Mouse (Mus musculus): ENCODE results near the gene Sf3b1. TPM values are rescaled to one million over a fixed set of nuclear protein-coding genes. Genes with fewer than 3 reads are reported as not detected.
"Not testable (repeated sequence)": the region's sequence is repeated elsewhere in the genome, so short reads cannot be mapped to it uniquely, and the experiment has no call there.

Gene Sf3b1
- total RNA-seq, 2 experiments from 2014 or later: 199 to 213 TPM

DNA sequence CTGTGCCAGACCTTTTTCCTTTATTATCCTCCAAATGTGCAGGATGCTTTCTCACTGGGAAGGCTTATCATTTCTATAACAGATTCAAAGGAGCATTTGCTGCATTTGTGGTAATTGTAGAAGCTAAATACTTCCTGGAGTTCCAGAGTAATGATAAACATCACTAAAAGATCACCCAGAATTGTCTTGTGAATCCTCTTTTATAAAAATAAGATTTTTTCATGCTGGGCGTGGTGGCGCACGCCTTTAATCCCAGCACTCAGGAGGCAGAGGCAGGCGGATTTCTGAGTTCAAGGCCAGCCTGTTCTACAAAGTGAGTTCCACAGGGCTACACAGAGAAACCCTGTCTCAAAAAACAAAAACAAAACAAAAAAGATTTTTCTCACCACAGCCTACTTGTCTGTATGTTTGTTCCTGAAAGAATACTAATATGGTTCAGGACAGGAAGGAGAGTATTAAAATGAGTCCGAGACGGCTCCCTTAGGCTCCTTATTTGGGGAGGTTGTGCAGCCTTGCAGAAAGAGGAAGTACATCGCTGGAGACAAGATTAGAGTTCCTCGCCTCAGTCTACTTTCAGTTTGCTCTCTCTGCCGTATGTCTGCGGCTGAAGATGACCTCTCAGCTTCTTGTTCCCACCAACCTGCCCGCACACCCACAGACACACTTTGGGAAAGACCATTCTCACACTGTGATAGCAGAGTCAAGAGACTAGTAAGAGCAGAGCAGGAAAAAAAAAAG, 1.4 kb upstream of the Sf3b1 start:
- DNase-seq (ENCODE audit: low spot score in 2 of 2): no peak

DNA sequence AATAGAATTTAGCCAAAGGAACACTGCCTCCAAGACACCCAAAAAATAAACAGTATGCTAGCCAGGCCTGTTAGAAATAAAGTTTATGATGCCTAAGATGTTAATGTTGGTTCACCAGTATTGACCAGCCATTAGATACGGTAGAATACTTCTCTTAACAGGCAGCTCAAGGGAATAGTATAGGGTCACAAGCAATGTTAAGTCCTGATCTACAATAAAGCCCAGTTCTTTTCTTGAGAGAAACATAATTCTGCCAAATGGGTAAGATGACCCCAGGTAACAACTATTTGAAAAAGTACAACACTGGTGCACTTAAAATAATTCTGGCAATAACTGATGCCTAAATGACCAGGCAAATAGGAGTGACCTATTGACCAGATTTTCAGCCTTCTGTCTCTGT, 685 bp upstream of the Sf3b1 start:
- DNase-seq (ENCODE audit: low spot score in 2 of 2): no peak

DNA sequence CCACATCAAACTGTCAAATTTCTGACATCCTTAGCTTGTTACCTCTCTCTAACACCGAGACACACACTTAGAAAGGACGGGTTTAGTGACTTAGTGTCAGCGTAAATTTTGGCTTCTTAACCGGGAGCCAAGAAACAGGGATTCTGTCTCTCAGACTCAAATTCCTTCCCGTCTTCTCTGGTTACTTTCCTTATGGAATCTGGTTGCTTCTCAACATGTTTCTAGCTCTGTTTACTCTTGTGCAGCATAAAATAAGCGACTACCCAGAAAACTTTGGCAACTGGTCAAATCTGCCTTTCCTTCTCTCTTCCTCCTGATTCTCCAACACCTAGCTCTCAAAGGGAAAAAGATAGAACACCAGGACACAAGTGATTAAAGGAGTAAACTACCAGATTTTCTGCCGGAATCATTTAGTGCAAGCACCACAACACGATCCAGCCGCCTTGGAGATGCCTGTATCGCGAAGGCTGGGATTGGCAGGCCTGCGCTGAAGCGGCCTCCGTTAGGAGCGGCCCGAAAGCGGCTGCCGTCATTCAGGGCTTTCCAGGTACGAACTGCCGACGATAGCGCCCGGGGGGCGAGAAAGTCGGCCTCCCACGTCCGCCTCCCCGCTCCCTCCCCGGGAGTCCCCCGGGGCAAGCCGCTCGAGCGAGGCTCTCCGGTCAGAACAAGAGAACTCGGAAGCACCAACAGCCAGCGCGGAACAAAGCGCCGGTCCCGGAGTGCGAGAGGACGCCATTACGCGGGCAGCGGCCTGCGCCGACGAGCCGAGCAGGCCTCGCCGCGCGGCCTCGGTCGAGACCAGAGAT, 633 bp downstream of the Sf3b1 start:
- no peak for DNase-seq (ENCODE audit: low spot score in 2 of 2)

- DNase-seq (ENCODE audit: low spot score in 2 of 2): no peak
Measured at GRCm38 (mm10) chr1:55025656-55026430, 1.4 kb downstream of the Sf3b1 start.

DNA sequence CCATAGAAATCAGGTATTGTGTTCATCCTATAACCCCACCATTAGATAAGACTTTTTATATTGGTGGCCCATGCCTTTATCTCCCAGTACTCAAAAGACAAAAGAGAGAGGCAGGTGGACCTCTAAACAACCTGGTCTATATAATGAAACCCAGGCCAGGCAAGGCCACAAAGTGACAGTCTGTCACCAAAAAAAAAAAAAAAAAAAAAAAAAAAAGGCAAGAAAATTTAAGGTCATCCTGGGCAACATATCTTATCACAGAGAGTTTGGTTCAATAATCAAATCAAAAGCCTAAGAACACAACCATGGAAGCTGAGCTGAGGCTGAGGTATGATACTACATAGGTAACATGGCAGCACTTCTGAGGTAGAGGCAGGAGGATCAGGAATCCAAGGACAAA, 5.4 kb downstream of the Sf3b1 start:
- no peak for DNase-seq (ENCODE audit: low spot score in 2 of 2)

GRCm38 (mm10) chr1:55012513-55012912, 14.8 kb downstream of the Sf3b1 start:
- DNase-seq (ENCODE audit: low spot score in 2 of 2): no peak

DNA sequence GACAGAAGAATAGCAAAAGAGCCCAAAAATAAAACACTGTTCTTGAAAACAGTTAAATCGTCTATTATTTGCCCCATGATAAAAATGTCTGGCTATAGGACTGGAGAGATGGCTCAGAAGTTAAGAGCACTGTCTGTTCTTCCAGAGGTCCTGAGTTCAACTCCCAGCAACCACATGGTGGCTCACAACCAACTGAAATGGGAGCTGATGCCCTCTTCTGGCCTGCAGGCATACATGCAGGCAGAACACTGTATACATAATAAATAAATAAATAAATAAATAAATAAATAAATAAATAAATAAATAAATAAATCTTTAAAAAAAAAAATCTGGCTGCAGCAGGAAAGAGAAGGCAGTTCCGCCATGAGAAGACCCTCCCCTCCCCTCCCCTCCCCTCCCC, 19.0 kb downstream of the Sf3b1 start:
- not testable (repeated sequence) for DNase-seq (ENCODE audit: low spot score in 2 of 2)

DNA sequence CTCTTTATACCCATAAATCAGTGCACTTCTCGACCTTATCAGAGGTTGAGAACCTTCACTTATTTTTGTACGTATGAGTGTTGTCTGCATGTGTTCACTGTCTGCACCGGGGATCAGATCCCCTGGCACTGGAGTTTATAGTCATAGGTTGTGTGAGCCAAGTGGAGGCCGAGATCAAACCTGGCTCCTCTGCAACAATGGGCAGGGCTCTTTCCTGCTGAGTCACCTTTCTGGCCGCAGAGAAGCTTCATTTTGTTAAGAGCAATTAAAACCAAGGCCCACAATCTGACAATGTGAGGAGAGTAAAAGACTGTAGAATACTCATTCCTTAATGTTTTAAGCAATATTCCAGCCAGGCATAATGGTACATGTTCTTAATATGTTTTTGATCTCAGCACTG, 33.7 kb downstream of the Sf3b1 start:
- DNase-seq (ENCODE audit: low spot score in 2 of 2): no peak

DNA sequence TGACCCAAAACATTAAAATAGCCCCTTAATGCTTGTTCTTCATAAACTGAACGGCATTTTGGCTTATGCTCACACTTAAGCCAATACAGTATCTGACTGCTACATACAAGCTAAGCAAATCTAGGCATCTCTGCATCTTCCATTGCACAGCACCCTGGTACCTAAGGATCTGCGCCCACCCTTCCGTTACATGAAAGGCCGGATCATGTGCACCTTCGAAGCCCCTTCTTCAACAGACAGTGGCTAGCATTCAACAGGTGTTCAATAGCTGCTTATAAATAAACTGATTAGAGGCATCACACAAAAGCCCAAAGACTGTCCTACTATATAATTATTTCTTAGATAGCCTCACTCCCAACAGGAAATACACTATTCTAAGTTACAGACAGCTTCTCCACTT, 41.0 kb downstream of the Sf3b1 start:
- no peak for DNase-seq (ENCODE audit: low spot score in 2 of 2)

DNA sequence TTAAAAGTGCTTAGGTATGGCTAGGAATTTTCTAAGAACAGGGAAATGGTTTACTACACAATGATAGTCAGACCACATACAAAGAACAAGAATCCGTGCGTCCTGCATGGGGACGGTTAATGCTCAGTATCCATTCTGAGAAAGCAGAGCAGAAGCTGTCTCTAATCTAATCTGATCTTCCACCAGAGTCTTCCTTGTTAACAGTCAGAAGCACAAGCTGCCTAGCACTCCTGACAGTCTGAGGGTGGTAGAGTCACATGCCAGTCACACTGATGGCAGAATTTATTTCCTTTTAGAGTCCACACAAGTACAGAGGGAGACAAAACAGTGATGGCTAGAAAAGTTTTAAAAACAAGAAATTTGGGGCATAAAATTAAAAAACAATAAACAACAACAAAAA, 41.5 kb downstream of the Sf3b1 start:
- DNase-seq (ENCODE audit: low spot score in 2 of 2): no peak

DNA sequence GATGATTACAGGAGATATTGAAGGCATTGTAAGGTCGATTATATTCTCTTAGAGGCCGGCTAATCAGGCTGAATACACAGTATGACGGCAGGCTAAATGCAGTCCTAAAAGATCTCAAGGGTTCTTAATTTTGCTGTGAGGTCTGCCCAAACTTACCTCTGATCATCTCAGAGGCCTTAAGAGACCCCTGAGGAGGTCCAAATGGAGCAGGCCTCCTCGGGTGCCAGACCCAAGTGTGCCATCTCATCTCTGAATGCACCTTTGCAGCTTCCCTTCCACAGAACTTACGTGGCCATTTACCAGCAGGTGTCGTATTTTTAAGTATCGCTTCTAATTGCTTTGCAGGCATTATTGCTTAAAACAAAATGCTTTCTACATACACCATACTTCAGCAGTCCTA, 43.1 kb downstream of the Sf3b1 start:
- no peak for DNase-seq (ENCODE audit: low spot score in 2 of 2)

DNA sequence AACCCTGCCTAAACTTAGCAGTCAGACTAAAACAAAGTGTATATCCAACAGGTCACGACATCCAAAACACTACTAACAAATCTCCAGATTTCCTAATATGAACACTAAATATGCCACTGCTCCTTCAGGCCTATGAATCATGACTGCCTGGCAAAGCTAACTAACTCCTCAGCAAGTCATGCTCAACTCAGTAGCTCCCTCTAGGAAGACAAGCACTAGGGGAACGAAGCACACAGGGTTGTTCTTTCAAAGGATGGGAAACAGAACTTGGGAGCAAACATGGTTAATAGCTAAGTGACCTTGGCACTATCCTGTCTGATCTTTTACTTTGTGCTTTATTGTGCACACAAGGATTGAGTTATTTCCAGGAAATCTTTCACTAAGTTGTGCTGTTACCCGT, 43.9 kb downstream of the Sf3b1 start:
- no peak for DNase-seq (ENCODE audit: low spot score in 2 of 2)

DNA sequence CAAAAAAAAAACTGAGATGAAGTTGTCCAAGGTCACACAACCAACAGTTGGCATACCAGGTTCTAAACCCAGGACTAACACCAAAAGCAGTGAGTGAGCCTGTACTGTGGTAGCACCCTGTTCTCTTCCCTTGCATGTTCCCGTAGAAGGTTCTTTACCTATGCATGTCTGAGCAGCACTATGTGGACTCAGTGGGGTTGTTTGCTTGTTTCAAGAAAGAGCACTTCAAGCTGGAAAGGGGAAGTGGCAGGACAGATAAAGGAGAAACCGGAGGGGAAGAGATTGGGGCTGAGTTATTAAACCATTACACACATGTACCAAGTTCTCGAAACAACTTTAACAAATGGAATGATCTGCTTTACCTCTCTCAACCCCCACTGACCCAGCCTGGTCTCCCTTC, 44.6 kb downstream of the Sf3b1 start:
- no peak for DNase-seq (ENCODE audit: low spot score in 2 of 2)

GRCm38 (mm10) chr1:54979226-54979984, 47.9 kb downstream of the Sf3b1 start:
- DNase-seq (ENCODE audit: low spot score in 2 of 2): no peak

GRCm38 (mm10) chr1:54971687-54972404, 55.4 kb downstream of the Sf3b1 start:
- no peak for DNase-seq (ENCODE audit: low spot score in 2 of 2)

- no peak for DNase-seq (ENCODE audit: low spot score in 2 of 2)
Measured at GRCm38 (mm10) chr1:54966858-54967257, 60.4 kb downstream of the Sf3b1 start.

DNA sequence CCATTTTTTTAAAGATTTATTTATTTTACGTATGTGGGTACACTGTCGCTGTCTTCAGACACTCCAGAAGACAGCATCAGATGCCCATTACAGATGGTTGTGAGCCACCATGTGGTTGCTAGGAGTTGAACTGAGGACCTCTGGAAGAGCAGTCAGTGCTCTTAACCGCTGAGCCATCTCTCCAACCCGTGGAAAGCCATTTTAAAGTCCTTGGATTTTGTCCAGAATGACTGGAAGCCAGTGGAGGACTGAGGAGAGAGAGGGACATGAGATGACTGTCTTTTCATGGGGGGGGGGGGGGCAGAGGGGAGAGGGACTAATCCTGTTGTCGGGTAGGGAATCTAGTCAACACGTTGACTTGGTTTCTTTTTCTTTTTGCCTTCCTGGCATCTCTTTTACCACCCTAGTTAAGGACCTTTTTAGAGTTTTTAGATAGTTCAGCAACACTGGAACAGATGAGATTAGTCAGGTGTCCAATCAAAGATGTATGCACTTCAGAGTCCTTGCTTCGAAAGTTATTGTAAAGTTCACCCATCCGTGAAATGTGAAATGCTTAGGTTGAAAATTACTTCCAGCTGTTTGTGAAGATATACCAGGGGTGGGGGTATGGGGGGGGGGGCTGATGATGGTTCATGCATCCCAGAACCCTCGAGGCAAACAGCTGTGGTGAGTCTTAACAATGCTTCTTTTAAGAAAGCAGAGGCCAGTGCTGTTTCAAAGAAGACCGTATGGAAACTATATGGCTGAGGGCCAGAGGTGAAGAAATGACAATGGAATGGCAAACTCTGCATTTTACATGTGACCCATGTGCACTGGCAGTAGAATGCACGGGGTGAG, 61.9 kb downstream of the Sf3b1 start:
- DNase-seq (ENCODE audit: low spot score in 2 of 2): no peak

- DNase-seq (ENCODE audit: low spot score in 2 of 2): no peak
Measured at GRCm38 (mm10) chr1:54961724-54962123, 65.6 kb downstream of the Sf3b1 start.

GRCm38 (mm10) chr1:54960613-54961165, 66.6 kb downstream of the Sf3b1 start:
- no peak for DNase-seq (ENCODE audit: low spot score in 2 of 2)

Measured in adrenal gland, postnatal 4 days (tissue).